Mouse (Mus musculus): ENCODE measurements around the gene Prkrip1.

- TF ChIP-seq CTCF (IDR thresholded peaks at IDR 0.05; ENCODE audit: low read depth) (peak; percentile 75), EP300 (optimal IDR thresholded peaks at IDR 0.05) (no peak)
Observed at GRCm38 (mm10) chr5:136137658-136138274, 61.0 kb downstream of the Prkrip1 start.
